Mouse (Mus musculus): ENCODE measurements around the gene Ercc4.
A peak's percentile ranks its signal among the peaks of the same experiment; 100 is the strongest.

Gene Ercc4

DNA sequence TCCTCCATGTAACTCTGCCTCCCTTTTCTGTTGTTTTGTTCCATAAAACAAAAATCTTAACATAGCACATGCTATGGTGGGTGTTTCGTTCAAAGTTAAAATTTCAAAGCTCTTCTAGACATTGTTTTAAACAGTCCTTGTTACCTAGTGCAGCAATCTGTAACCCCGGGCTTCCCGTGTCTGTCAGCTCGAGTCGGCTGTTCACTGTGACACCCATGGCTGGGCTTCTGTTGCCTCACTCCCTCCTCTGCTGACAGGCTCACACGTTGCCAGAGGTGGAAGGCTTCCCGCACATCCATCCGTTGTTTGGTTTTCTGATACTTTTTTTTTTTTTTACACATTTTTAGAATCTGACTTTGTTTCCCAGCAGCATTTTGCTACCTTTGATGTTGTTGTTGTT lies 40.5 kb downstream of the Ercc4 start:
- no peak for DNase-seq

DNA sequence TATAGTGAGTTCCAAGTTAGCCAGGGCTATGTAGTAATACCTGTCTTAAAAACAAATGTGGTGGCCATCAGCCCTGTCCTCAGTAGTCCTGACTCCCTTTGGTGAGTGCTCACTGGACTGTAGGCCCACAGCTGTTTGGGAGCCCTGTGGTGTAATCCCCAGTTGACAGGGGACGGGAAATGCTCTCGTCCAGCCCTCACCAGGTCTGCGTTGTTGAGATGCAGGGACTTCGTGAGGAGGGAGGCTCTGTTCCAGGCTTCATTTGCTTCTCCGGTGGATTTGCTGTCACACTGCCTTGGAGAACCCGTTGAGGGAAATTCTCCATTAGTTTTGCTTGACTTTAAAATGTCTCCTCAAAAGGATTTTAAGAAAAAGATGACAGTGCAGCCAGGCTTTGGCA lies 41.3 kb downstream of the Ercc4 start:
- no peak for DNase-seq

DNA sequence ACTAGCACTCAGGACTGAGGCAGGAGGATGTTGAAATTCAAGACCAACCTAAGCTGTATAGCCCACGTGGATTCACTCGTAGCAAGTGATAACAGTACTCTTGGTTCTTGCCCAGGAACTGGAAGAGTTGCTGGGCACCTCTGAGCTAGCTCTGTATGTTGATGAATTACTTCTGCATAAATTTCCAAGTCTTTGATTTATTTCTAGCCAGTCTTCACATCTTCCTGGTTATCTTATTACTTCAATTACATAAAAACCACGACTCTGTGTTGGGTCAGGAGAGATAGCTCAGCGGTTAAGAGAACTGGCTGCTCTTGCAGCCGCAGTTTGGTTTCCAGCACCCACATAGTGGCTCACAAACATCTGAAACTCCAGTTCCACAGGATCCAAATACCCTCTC lies 43.0 kb downstream of the Ercc4 start:
- no peak for DNase-seq

DNA sequence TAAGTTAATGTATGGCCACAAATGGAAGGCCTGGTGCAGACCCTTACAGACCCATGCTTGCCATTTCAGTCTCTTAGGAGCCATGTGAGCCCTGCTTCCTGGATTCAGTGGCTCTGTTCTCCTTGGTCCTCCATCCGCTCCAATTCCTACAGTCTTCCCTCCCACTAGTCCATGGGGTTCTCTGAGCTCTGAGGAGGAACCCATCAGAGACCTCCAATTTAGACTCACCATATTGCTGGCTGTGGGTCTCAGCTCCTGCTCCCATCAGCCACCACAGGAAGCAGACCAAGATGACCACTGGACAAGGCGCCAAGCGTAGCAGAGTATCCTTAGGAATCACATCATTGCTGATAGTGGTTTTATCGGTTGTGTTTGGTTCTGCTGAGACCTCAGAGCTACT lies 43.7 kb downstream of the Ercc4 start:
- no peak for DNase-seq

DNA sequence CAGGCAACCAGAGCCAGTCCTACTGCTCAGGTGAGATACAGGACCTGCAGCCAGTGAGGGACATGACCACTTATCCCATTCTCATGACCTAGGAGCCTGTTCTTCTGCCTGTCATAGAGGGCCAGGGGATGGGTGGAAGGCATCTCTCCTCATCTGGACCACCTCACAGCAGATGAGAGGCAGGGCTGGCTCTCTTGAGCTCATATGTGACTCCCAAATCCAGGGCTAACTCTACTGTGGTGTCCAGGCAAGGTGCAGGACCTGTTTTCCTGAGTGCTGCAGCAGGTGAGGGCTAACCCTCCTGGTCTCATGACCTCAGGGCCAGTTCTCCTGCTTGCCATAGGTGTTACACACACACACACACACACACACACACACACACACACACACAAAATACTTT lies 44.9 kb downstream of the Ercc4 start:
- no peak for DNase-seq

DNA sequence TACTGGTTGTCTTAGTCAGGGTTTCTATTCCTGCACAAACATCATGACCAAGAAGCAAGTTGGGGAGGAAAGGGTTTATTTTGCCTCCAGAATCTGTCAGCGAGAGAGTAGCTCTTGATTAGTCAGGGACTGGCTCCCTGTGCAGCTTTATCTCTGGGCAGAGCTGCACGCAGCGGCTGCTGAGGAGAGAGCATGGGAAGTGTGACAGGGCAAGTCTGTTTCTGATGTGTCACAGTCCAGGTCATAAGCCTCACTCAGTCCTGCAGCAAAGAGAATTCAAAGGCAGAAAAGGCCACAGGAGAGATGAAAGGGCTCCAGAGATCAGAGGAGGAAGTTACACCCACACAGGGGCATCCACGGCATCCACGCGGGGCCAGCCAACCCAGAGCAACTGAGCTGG lies 47.8 kb downstream of the Ercc4 start:
- DNase-seq: no peak

DNA sequence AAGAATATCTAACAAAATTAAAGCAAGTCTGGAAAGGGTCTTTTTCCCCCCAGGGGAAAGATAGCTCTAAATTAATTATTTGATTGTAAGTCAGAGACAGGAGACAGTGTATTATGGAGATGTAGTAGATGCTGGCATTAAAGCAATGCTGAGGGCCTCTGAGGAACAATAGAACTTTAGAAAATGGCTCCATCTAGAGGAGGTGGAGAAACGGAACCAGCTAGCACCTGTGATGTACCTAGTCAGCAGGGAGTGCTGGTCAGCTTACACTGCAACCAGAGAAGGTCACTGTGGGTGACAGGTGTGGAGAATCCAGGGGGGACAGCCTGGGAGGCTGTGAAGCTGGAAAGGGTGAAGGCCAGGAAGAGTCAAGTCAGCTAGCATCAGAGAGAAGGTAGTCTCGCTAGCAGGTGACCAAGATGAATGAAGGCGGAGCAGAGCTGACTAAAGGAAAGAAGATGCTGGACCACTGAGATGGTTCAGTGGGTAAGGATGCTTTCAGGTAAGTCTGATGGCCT lies 48.7 kb downstream of the Ercc4 start:
- no peak for DNase-seq

DNA sequence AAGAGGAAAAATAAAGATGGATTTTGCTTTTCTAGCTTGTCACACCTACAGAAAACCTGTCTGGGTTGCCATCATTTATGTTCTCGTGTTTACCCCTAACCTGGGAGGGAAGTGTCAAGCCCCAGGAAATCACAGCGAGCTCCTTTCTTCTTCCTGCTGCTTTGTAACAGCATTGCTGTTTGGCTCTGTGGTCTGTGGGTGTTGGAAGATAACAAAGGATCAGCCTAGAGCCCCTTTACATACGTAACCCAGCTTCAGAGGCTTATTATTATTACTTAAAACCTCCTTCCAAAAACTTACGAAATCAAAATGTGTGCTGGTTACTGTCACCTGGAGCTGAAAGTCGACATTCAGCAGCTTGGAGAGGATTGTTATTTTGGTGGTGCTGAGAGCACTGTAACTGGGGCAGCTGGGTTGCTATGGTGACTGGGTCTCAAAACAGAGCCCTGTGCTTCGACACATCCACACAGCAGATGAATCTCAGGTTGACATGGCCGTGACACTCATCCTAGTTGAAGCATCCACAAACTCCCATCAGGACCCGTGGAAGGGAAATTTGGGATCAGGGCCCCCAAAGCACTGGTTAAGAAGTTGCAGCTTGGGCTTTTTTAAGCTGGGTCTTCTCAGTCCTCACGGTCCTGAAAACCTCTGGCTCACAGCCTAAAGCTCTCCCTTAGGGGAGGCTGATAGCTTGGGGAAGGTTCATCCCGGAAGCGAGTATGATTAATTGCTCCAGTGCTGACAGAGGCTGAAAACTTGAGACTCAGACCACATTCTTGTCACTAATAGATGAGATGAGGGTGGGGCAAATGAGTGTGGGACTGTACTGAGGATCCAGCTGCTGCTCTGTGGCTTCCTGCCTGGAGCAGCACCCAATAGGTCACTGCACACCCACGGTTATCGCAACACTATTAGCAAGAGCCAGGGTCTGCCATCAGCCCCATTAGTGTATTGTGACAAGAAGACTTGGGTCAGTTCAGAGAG lies 49.7 kb downstream of the Ercc4 start:
- DNase-seq: peak; percentile 8 to 9

DNA sequence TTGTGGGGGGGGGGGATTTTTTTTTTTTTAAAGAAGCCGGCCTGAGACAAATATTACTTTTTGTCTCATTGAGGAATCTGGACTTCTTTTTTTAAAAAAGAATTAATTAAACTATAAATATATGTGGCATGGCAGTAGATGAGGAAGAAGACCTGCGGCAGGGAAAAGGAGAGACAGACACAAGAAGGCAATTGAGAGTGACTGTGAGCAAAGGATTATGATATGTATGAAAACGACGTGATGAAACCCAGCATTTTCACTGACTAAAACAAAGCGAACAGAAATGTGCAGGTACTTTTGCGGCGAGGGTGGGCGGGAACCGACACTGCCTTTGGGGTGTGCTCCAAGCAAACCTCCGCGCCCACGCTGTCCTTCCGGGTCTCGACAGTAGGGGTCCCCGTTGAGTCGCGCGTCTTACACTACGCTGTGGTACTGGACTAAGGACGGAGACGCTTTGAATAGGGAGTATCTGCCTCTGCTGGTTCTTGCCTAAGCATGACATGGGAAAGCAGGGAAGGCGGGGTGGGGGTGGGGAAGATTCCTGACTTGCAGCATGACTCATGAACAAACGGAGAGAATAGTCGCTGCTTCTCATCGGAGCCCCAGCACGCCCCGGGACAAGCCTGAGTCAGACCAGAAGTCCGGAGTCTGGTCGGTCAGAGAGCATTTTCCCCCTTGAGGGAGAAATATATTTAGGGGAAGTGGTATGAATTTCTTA lies 50.6 kb downstream of the Ercc4 start:
- DNase-seq: peak; percentile 90 to 92

DNA sequence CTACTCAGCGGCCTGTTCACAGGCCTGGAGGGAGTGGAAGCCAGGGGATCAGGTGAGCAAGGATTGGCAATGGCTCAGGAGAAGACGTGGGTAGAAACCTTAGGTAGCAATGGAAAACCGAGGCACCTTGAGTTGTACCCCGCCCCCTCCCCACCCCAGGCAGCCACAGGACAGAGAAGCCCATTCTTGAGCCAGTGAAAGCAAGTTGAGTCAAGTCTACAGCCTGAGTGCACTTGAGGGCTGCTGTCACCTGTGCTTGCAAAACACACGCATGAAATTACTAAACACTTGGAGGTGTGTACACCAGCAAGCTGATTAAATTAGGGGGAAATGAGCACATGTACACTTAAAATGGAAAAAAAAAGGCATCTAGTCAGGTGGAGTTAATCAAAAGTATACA lies 52.0 kb downstream of the Ercc4 start:
- DNase-seq: no peak

DNA sequence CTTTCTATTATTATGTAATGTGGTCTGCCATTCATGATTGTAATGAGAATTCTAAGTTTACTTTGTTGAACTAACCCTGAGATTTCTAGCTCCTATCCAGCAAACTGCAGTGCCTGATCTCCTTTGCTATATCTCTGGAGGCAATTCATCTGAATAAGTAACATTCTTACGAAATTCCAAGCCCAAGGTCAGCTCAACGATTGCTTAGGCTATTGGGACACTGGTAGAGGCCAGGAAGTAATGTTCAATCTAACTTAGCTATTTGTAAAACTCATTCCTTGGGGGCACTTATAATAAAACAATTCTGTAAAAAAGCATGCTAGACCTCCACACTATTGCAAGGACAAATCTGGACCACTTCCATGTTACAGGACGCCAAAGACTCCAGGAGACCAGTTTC lies 58.2 kb downstream of the Ercc4 start:
- DNase-seq: no peak

DNA sequence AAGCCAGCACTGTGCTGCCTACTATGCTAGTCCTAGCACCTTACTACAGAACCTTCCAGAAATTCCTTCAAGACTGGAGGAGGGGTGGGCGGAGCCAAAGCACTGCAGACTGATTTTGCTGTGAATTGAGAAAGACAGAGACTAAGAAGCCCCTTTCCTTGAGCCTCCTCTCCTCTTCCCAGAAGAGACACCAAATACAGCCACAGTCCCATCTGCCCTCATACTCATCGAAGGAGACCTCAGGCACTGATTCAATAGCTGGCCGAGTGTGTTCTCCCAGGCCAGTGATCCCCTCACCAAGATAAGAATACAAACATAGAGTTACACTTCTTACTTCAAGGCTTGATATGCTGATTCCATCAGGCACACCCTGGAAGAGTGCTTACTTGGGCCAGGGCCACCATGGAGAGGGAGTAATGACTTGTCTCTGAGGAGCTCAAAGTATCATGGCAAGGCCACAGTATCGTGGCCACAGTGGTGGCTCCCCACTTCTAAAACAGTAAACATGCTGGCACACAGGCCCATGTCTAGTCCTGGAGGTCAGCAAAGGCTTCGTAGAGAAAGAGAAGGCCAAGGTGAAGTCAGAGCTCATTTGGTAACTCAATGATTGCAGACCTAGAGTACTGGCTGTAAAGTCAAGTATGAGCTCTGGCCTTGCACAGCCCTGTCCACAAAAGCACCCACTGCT lies 63.7 kb downstream of the Ercc4 start:
- DNase-seq: no peak

DNA sequence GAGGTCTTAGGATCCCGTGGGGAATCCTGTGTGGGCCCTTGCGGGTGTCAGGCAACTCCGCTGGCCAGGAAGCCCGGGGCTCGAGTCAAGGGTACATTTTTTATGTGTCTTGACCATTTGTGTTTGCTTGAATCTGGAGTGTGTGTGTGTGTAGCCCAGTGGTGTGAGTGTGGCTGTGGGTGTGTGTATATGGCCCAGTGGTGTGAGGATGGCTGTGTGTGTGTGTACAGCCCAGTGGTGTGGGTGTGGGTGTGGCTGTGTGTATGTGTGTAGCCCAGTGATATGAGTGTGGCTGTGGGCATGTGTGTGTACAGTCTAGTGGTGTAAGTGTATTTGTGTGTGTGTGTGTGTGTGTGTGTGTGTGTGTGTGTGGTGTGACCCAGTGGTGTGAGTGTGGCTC lies 73.0 kb downstream of the Ercc4 start:
- no peak for DNase-seq

DNA sequence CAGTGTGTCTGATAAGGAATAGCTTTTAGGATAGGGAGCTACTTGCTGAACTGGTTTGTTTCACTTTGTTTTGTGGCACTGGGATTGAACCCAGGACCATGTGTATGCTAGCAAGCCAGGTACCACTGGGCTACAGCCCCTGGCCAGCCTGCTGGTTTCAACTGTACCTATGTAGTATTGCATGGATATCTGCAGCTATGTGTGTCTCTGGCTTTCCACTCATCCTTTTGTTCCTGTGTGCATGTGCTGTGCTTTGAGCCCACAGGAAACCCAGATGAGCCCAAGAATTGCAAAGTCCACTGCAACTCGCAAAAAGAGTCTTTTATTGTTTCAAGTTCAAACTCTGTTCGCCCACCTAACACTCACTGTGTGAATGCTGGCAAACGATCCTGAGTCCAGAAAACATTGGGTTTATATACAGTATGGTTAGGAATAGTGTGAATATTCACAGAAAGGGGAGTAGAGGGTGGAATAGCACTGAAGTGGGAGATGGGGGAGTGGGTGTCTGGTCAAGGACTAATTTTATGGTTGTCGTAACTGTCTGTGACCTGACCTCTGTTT lies 73.8 kb downstream of the Ercc4 start:
- DNase-seq: no peak

DNA sequence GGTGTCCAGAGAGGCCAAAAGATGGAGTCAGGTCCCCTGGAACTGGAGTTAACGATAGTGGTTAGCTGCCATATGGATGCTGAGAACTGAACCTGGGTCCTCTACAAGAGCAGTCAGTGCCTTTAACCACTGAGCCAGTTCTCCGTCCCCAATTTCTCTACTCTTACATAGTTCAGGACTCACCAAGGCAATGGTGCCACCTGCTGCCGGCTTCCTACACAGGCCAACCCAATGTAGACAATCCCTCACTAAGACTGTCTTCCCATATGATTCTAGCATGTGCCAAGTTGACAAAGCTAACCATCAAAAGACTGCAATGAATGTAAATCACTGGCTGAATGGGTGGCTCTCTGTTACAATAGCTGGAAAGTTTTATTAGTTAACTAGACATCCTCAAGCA lies 74.9 kb downstream of the Ercc4 start:
- no peak for DNase-seq

DNA sequence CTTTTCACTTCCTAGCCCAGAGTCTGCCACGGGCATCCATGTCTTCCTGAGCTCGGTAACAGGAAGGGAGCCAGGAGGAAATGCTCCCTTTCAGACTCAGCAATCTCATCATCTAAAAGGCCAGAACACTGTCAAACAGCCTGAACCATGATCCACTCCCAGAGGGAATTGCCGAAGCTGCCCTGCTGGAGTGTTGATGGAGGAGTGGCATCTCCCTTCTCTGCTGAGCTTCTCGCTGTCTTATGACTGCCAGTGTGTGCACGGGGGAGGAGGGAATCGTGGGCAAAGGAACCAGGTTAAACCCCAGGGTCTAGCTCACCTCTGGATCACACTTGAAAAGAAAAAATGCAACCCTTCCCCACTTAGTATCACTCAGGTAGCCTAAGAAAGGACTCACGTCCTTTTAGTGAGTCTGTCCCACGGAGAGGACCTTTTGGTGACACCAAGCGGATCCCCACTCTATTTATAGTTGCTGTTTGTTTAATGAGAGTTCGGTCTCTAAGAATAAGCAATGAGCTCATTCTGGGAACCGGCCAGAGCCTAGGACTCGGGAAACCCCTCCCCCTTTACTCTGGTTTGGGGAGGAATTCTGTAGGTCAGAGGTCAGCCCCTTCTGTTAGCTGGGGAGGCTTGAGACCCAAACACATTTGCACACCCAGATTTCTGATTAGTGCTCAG lies 80.1 kb downstream of the Ercc4 start:
- DNase-seq: no peak

DNA sequence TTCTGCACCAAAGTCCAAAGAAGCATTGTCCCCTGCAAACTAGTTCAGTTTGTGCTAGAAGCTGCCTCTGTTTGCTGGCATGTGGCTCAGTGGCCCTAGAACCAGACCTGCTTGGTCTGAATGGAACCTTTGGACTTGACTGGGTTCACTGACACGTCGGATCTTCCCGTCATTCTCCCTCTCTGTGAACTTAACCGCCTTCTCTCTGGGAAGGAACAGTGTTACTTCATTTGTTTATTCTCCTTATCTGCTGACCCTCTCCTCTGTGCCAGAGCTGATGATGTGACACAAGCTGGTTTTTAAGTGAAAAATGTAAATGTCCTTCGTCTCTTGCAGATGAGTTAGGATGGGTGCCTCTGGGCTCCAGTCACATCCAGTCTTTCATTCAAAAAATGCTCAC lies 81.0 kb downstream of the Ercc4 start:
- DNase-seq: no peak

DNA sequence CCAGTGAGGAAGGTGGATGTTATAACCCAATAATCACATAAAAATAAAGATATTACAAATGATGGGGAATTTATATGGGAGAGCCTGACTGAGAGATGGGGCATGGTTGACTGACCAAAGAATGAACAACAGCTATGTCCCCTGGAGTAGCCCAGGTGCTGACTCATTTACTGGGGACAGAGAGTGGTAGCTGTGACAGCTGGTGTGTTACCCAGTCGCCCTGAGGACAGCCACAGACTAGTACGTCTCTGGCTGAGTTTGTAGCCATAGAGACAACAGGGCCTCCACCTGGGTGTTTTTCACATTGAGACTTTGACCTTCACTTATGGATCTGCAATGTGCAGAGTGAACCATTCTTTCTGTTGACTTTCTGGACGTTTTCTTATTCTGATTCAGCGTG lies 81.7 kb downstream of the Ercc4 start:
- DNase-seq: no peak

DNA sequence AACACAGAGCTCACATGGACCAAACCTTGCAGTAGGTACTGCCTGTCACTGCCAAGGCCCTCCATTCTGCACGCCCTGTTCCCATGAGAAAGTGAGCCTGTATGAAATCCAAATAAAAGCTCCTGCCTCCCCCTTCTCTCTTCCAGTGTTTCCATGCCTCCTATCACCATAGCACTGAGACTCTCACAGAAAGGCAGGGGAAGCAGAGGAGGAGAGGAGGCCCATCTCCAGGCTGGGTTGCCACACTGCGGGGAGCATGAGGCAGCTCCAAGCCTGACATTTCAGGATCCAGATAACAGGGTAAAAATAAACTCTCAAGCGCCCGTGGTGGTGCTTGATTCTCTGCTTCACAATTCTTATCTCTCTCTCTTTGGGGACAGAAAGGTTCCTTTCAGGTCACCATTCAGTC lies 84.2 kb downstream of the Ercc4 start:
- no peak for DNase-seq

DNA sequence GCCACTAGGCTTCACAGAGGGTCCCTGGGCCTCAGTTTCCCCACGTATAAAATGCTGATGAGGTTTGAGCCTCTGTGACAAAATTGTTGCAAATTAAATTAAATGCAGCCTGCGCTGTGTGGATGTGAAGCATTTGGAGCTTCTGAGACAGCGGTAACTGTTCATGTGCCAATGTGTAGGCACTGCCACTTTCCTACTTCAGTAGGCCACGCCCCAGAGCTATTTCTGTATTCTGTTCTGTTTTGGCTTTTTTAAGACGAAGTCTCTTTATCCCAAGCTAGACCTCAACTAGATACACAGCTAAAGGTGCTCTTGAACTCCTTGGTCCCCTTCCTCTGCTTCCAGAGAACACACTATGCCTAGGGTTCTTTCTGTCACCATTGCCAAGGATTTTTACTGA lies 85.4 kb downstream of the Ercc4 start:
- no peak for DNase-seq

DNA sequence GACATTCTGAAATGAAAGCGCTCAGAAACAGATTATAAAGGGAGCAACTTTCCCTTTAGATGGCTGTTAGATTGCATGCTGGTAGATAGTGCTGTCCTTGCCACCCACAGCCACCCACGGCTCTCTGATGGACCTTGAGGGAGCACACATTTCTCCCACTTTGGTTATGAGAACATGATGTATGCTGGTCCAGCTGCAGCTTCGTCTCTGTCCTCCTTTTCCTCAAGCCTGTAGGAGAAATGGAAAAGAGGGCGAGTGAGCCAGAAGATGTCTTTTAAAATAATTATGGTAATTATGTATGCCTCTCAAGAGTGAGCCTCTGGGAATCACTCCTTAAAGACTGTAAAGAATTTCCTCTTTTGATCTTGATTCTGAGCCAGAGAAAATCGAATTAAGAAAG lies 87.1 kb downstream of the Ercc4 start:
- no peak for DNase-seq

DNA sequence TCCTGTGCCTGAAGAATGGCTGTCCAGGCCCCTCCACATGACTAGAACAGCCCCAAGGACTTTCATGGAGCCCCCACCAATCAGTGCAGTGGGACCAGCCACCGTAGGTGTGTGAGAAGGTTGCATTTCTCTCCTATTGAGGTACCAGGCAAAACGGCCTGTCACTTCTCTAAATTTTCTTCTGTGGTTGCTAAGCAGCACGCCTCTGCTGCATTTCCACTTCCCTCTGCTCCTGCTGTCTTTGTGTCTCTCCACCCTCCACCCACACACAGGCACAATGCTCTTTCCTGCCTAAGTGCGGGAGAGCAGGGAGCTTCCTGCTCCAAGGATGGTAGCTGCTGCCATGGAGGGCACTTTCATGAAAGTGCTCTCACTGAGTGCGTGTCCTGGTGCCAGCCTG lies 87.8 kb downstream of the Ercc4 start:
- no peak for DNase-seq

DNA sequence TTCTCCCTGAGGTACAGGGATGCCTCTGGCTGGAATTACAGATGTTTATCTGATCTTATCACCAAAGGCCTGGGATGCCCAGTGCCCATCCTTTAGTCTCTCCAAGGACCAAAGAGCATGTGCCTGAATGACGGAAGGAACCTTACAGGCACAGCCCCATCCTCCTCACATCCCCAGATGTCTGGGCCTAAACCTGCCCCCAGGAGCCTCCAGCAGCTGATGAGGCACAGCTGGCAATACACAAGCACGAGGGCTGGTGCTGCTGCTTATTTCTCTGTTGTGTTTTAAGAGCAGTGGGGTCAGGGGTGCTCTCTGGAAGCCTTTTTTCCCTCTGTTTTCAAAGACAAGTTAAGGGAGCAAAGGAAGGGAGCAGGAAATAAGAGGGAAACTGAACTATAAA lies 89.7 kb downstream of the Ercc4 start:
- no peak for DNase-seq

All from B cell, adult 2 months (primary cell).